Mouse (Mus musculus): ENCODE results near the gene Aldh2. TPM values are rescaled to one million over a fixed set of nuclear protein-coding genes. Genes with fewer than 3 reads are reported as not detected.
A peak's percentile ranks its signal among the peaks of the same experiment; 100 is the strongest.
"Not testable (repeated sequence)": the region's sequence is repeated elsewhere in the genome, so short reads cannot be mapped to it uniquely, and the experiment has no call there.

Gene Aldh2
- polyA plus RNA-seq (2012; rRNA removed), result 384 and 386 TPM in 2 replicates

- Histone ChIP-seq H3K27ac (ENCODE audit: insufficient read depth, low read length) (peak within 1 kb of the TSS; percentile 76), H3K27me3 (ENCODE audit: control insufficient read depth, insufficient read depth, low read length) (no peaks in the 10 kb centered on the region), H3K4me3 (ENCODE audit: extremely low read depth, insufficient read depth, insufficient read length) (peak within 1 kb of the TSS; percentile 83), H3K36me3 (ENCODE audit: control insufficient read depth, insufficient read depth, low read length) (peaks cover 2% of the 10 kb centered on the region; the same call in 1 of the 2 replicates), H3K4me1 (ENCODE audit: control insufficient read depth, insufficient read depth, insufficient read length) (peaks cover 22% of the 10 kb centered on the region; the same call in 1 of the 2 replicates)
- DNase-seq (ENCODE audit: low read depth in 1 of 2, low spot score in 2 of 2), result peak; percentile 36 to 81
- TF ChIP-seq CTCF (IDR thresholded peaks at IDR 0.05; ENCODE audit: extremely low read depth, insufficient read depth, insufficient read length, insufficient replicate concordance) (no peak), POLR2A (IDR thresholded peaks at IDR 0.05; ENCODE audit: low read depth, low read length) (peak; percentile 83)
- WGBS, result 2% methylated on average over 47 of the region's 47 CpGs
Observed at GRCm38 (mm10) chr5:121593451-121594401, at the start of gene Aldh2. TSS of gene Aldh2 (minus strand) at chr5:121593824.

DNA sequence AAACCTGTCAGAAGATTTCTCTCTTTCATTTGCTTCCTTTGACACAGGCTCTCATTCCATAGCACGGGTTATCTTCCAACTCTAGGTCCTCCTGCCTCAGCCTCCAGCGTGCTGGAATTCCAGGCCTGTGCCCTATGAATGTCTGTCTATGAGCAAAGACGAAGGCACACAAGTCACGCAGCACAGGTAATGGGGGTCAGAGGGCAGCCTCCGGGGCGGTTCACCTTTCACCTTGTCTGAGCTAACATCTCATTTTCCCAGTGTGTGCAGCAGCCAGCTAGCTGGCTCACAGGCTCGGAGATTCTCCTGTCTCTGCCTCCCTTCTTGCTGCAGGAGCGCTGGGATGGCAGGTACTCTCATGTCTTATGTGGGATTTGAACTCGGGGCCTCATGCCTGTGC lies 46.0 kb upstream of the Aldh2 start:
- 92% methylated on average over 9 of the region's 9 CpGs for WGBS
- DNase-seq (ENCODE audit: low read depth in 1 of 2, low spot score in 2 of 2), result no peak
- H3K4me3 ChIP-seq (ENCODE audit: extremely low read depth, insufficient read depth, insufficient read length), result no peak overlapping the region
- no peak overlapping the region for H3K27ac ChIP-seq (ENCODE audit: insufficient read depth, low read length)
- H3K27me3 ChIP-seq (ENCODE audit: control insufficient read depth, insufficient read depth, low read length), result no peaks in the 10 kb centered on the region
- H3K36me3 ChIP-seq (ENCODE audit: control insufficient read depth, insufficient read depth, low read length), result no peaks in the 10 kb centered on the region
- TF ChIP-seq CTCF (IDR thresholded peaks at IDR 0.05; ENCODE audit: extremely low read depth, insufficient read depth, insufficient read length, insufficient replicate concordance) (no peak), POLR2A (IDR thresholded peaks at IDR 0.05; ENCODE audit: low read depth, low read length) (no peak)
- H3K4me1 ChIP-seq (ENCODE audit: control insufficient read depth, insufficient read depth, insufficient read length), result no peaks in the 10 kb centered on the region

DNA sequence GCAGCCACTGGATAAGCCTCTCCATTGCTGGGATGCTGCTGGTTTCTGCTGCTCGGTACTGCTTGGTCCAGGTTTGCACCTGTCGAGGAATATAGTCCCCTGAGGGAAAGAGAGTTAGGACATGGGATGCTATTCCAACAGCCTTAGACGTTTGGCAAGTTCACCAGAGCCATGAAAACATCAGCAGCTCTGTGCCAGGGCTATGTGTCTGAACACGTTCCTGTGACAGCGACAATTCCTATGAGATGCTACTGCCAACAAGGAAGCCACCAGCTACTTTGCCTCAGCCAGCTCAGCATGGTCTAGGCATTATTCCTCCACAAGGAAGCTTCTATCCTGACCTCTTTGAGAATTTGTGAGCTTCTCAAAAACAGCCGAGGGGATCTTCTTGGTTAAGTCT lies 43.7 kb upstream of the Aldh2 start:
- Histone ChIP-seq H3K27ac (ENCODE audit: insufficient read depth, low read length) (no peak overlapping the region), H3K4me1 (ENCODE audit: control insufficient read depth, insufficient read depth, insufficient read length) (no peaks in the 10 kb centered on the region), H3K27me3 (ENCODE audit: control insufficient read depth, insufficient read depth, low read length) (no peaks in the 10 kb centered on the region), H3K4me3 (ENCODE audit: extremely low read depth, insufficient read depth, insufficient read length) (no peak overlapping the region), H3K36me3 (ENCODE audit: control insufficient read depth, insufficient read depth, low read length) (no peaks in the 10 kb centered on the region)
- 91% methylated on average over 6 of the region's 6 CpGs for WGBS
- TF ChIP-seq POLR2A (IDR thresholded peaks at IDR 0.05; ENCODE audit: low read depth, low read length), result no peak
- no peak for TF ChIP-seq CTCF (IDR thresholded peaks at IDR 0.05; ENCODE audit: extremely low read depth, insufficient read depth, insufficient read length, insufficient replicate concordance)
- no peak for DNase-seq (ENCODE audit: low read depth in 1 of 2, low spot score in 2 of 2)

DNA sequence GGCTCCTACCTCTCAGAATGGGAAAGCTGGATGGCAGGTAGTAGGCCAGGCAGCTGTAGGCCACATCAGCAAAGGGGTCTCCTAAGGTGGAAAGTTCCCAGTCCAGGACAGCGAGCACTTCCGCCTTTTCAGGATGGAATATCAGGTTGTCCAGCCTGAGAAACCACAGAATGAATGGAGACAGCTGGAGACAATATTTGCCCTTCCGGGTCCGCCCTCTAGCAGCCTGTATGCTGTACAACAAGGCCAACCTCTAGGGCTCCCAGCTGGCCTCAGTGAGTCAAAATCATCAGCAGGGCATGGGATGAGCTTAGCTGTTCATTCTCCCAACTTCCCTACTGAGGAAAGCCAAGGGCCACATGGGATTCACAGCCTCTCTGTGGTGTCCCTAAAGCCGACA lies 41.0 kb upstream of the Aldh2 start:
- 95% methylated on average over 5 of the region's 5 CpGs for WGBS

GRCm38 (mm10) chr5:121632804-121633203 lies 39.2 kb upstream of the Aldh2 start:
- Histone ChIP-seq H3K4me3 (ENCODE audit: extremely low read depth, insufficient read depth, insufficient read length) (no peak overlapping the region), H3K27ac (ENCODE audit: insufficient read depth, low read length) (no peak overlapping the region), H3K27me3 (ENCODE audit: control insufficient read depth, insufficient read depth, low read length) (no peaks in the 10 kb centered on the region), H3K36me3 (ENCODE audit: control insufficient read depth, insufficient read depth, low read length) (no peaks in the 10 kb centered on the region), H3K4me1 (ENCODE audit: control insufficient read depth, insufficient read depth, insufficient read length) (no peaks in the 10 kb centered on the region)
- no peak for DNase-seq (ENCODE audit: low read depth in 1 of 2, low spot score in 2 of 2)
- 73% methylated on average over 3 of the region's 3 CpGs for WGBS
- TF ChIP-seq CTCF (IDR thresholded peaks at IDR 0.05; ENCODE audit: extremely low read depth, insufficient read depth, insufficient read length, insufficient replicate concordance) (no peak), POLR2A (IDR thresholded peaks at IDR 0.05; ENCODE audit: low read depth, low read length) (no peak)

More for the DNA sequence above, 41.0 kb upstream of the Aldh2 start:
- Histone ChIP-seq H3K36me3 (ENCODE audit: control insufficient read depth, insufficient read depth, low read length) (no peaks in the 10 kb centered on the region), H3K4me3 (ENCODE audit: extremely low read depth, insufficient read depth, insufficient read length) (no peak overlapping the region), H3K4me1 (ENCODE audit: control insufficient read depth, insufficient read depth, insufficient read length) (no peaks in the 10 kb centered on the region), H3K27me3 (ENCODE audit: control insufficient read depth, insufficient read depth, low read length) (no peaks in the 10 kb centered on the region), H3K27ac (ENCODE audit: insufficient read depth, low read length) (no peak overlapping the region)
- no peak for DNase-seq (ENCODE audit: low read depth in 1 of 2, low spot score in 2 of 2)
- TF ChIP-seq CTCF (IDR thresholded peaks at IDR 0.05; ENCODE audit: extremely low read depth, insufficient read depth, insufficient read length, insufficient replicate concordance) (no peak), POLR2A (IDR thresholded peaks at IDR 0.05; ENCODE audit: low read depth, low read length) (no peak)

DNA sequence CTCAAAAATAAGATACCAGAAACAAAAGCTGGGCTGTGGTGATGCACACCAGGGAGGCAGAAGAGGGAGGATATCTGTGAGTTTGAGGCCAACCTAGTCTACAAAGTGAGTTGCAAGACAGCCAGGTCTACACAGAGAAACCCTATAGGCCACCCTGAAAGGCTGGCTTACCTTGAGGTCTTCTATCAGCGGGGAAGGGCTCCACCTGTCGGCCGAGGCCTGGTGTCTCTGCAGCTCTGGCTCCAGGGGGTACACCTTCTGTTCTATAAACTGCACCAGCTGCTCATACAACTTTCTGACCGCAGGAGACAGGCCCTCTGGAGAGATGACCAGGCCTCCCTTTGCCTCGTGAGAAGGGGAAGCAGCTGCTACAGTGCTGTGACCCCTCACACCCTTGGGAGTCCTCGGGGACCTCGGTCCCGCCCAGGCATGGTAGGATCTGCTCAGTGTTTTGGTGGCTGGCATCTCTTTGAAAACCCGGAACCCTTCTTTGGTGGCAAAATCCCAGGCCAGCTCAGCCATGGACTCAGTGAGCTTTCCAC lies 37.6 kb upstream of the Aldh2 start:
- not testable (repeated sequence) for H3K4me3 ChIP-seq (ENCODE audit: extremely low read depth, insufficient read depth, insufficient read length); H3K27ac ChIP-seq (ENCODE audit: insufficient read depth, low read length); H3K36me3 ChIP-seq (ENCODE audit: control insufficient read depth, insufficient read depth, low read length); H3K4me1 ChIP-seq (ENCODE audit: control insufficient read depth, insufficient read depth, insufficient read length); H3K27me3 ChIP-seq (ENCODE audit: control insufficient read depth, insufficient read depth, low read length)
- DNase-seq (ENCODE audit: low read depth in 1 of 2, low spot score in 2 of 2), result peak in 1 of 2 experiments; percentile 7
- WGBS, result 70% methylated on average over 9 of the region's 9 CpGs

- H3K4me3 ChIP-seq (ENCODE audit: extremely low read depth, insufficient read depth, insufficient read length), result no peak overlapping the region
- H3K4me1 ChIP-seq (ENCODE audit: control insufficient read depth, insufficient read depth, insufficient read length), result no peaks in the 10 kb centered on the region
- no peak overlapping the region for H3K27ac ChIP-seq (ENCODE audit: insufficient read depth, low read length)
- H3K27me3 ChIP-seq (ENCODE audit: control insufficient read depth, insufficient read depth, low read length), result no peaks in the 10 kb centered on the region
- DNase-seq (ENCODE audit: low read depth in 1 of 2, low spot score in 2 of 2), result peak; percentile 29 to 73
- 0% methylated on average over 1 of the region's 1 CpGs for WGBS
- TF ChIP-seq POLR2A (IDR thresholded peaks at IDR 0.05; ENCODE audit: low read depth, low read length) (no peak), CTCF (IDR thresholded peaks at IDR 0.05; ENCODE audit: extremely low read depth, insufficient read depth, insufficient read length, insufficient replicate concordance) (peak; percentile 66; the same call in 1 of the 2 replicates)
- H3K36me3 ChIP-seq (ENCODE audit: control insufficient read depth, insufficient read depth, low read length), result no peaks in the 10 kb centered on the region
Observed at GRCm38 (mm10) chr5:121627871-121628270, 34.2 kb upstream of the Aldh2 start.

All from spleen, adult 2 months (tissue).